29 mouse cellular contexts compared by ENCODE assay signal in the genomic region with DNA sequence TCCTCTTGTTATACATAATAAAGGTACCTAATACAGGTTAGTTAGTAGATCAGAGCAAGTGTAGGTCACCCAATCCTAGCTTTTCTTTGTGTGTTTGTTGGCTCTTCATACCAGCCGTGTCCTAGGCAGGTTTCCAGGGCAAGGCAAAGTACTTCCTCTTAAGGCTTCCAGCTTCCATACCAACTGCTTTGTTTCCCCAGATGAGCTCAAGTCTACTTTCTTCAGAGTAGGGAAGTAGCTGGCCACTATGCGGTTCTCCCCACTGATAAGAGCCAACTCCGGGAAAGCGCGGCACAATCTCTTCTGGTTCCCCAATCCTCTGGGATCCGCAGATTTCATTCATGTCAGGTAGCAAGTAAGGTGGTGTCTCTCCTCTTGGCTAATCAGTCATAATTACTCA. TPM values are rescaled to one million over a fixed set of nuclear protein-coding genes. Genes with fewer than 3 reads are reported as not detected.
DNase-seq lines count a peak whose midpoint lies in the region; ATAC-seq and TF ChIP-seq lines count a peak whose summit lies in the region.
"Had no signal": no experiment of that assay in that cellular context is flagged by ENCODE, and none has a peak within 500 bp of the region (broad histone marks: within the 10 kb centered on the region; RNA-seq: fewer than 3 reads in every experiment).

No protein-coding gene starts in this region.

- no peak overlapping the region for H3K9ac ChIP-seq in liver, adult 2 months (ENCODE audit: low read depth, low read length)
- no peak overlapping the region for H3K9ac ChIP-seq in kidney, embryonic 16.5 days (replicated peaks; ENCODE audit: low read length)
- H3K9ac ChIP-seq: embryonic facial prominence, embryonic 12.5 days; embryonic facial prominence, embryonic 15.5 days; forebrain, postnatal 0 days; heart, embryonic 12.5 days; heart, embryonic 15.5 days; hindbrain, embryonic 13.5 days had no signal

- H3K4me1 ChIP-seq in liver, adult 2 months (ENCODE audit: control insufficient read depth, insufficient read depth, low read length), result no peaks in the 10 kb centered on the region; the same call in 1 of the 2 replicates
- H3K4me1 ChIP-seq in kidney, embryonic 16.5 days (ENCODE audit: insufficient read depth, low read length), result no peaks in the 10 kb centered on the region
- H3K4me1 ChIP-seq: embryonic facial prominence, embryonic 12.5 days; embryonic facial prominence, embryonic 15.5 days; heart, embryonic 15.5 days; hindbrain, embryonic 10.5 days; hindbrain, embryonic 13.5 days had no signal

- no peak for TF ChIP-seq CTCF in liver, adult 2 months (IDR thresholded peaks at IDR 0.05; ENCODE audit: low read depth, low read length)

- H3K79me2 ChIP-seq in liver, adult 2 months (ENCODE audit: control insufficient read depth, insufficient read depth, low read length), result no peaks in the 10 kb centered on the region

- no peak overlapping the region for H3K4me3 ChIP-seq in liver, adult 2 months (ENCODE audit: insufficient read depth, low read depth, low read length)
- H3K4me3 ChIP-seq in kidney, embryonic 16.5 days (ENCODE audit: low read length), result no peak overlapping the region
- H3K4me3 ChIP-seq: embryonic facial prominence, embryonic 12.5 days; embryonic facial prominence, embryonic 15.5 days; gastrocnemius, adult 2 months; heart, embryonic 12.5 days; heart, embryonic 15.5 days; hindbrain, embryonic 10.5 days; hindbrain, embryonic 13.5 days had no signal

- no peak overlapping the region for H3K27ac ChIP-seq in liver, adult 2 months (replicated peaks; ENCODE audit: insufficient read depth, low read depth, low read length)
- H3K27ac ChIP-seq in kidney, embryonic 16.5 days (ENCODE audit: low read length), result no peak overlapping the region
- H3K27ac ChIP-seq: embryonic facial prominence, embryonic 12.5 days; embryonic facial prominence, embryonic 15.5 days; gastrocnemius, adult 2 months; heart, embryonic 15.5 days; hindbrain, embryonic 10.5 days; hindbrain, embryonic 13.5 days had no signal

- H3K27me3 ChIP-seq in liver, adult 2 months (ENCODE audit: control insufficient read depth, insufficient read depth, low read length), result no peaks in the 10 kb centered on the region
- H3K27me3 ChIP-seq in kidney, embryonic 16.5 days (ENCODE audit: insufficient read depth, low read length), result no peaks in the 10 kb centered on the region
- H3K27me3 ChIP-seq: embryonic facial prominence, embryonic 12.5 days; embryonic facial prominence, embryonic 15.5 days; heart, embryonic 12.5 days; heart, embryonic 15.5 days; hindbrain, embryonic 13.5 days had no signal

- no peaks in the 10 kb centered on the region for H3K36me3 ChIP-seq in liver, adult 2 months (ENCODE audit: control insufficient read depth, insufficient read depth, low read length)
- peaks cover 30% of the 10 kb centered on the region for H3K36me3 ChIP-seq in kidney, embryonic 16.5 days (ENCODE audit: insufficient read depth, low read length)

- H3K4me2 ChIP-seq in kidney, embryonic 16.5 days (replicated peaks; ENCODE audit: low read depth, low read length), result no peak overlapping the region
- H3K4me2 ChIP-seq: embryonic facial prominence, embryonic 12.5 days; embryonic facial prominence, embryonic 15.5 days; heart, embryonic 12.5 days; heart, embryonic 15.5 days; hindbrain, embryonic 13.5 days had no signal

- 82% methylated on average over 6 of the region's 6 CpGs for WGBS in liver, adult 2 months
- WGBS in kidney, embryonic 16.5 days, result 95% methylated on average over 6 of the region's 6 CpGs

- ATAC-seq in granulocyte monocyte progenitor cell, adult 5-6 weeks (replicated peaks; ENCODE audit: poor library complexity, severe bottlenecking), result peak; percentile 71
- ATAC-seq in megakaryocyte progenitor cell, adult 5-6 weeks (replicated peaks; ENCODE audit: poor library complexity), result peak; percentile 57; the same call in 1 of the 2 replicates
- ATAC-seq in kidney, embryonic 16.5 days (ENCODE audit: low FRiP score, low TSS enrichment), result no peak
- ATAC-seq: forebrain, embryonic 14.5 days; forebrain, postnatal 0 days; hindbrain, embryonic 16.5 days had no signal

- peak; percentile 9 for DNase-seq in liver, adult 2 months (ENCODE audit: extremely low read depth, low read depth, low spot score)
- DNase-seq in liver (no peak), ZHBTc4 (ENCODE audit: low read depth, low spot score) (peak; percentile 26)
- no peak for DNase-seq in Muller cell, postnatal 12 days (ENCODE audit: inconsistent ontology term)
- no peak for DNase-seq in right cerebral cortex, postnatal 25 days
- DNase-seq: adrenal gland, postnatal 10 days; adrenal gland, postnatal 36 days; cerebellum, adult 11 months; cerebellum, adult 2 months; cerebellum, postnatal 10 days; cerebellum, postnatal 36 days; forebrain, postnatal 0 days; gastrocnemius, adult 2 months; gastrocnemius, postnatal 14 days; heart, adult 18-20 months; heart, postnatal 10 days; heart, postnatal 36 days had no signal

- no peaks in the 10 kb centered on the region for H3K9me3 ChIP-seq in kidney, embryonic 16.5 days (ENCODE audit: low read length)
- H3K9me3 ChIP-seq: embryonic facial prominence, embryonic 12.5 days; embryonic facial prominence, embryonic 15.5 days; heart, embryonic 12.5 days; heart, embryonic 15.5 days; hindbrain, embryonic 10.5 days; hindbrain, embryonic 13.5 days had no signal

- TF ChIP-seq POLR2A in liver, adult 2 months (IDR thresholded peaks at IDR 0.05; ENCODE audit: extremely low read depth, insufficient read depth, low read length), result no peak

RNA-seq across cellular contexts. Expression of a gene that starts 34.1 kb away (rescaled TPM):
- not detected in 2 replicates for total RNA-seq in liver, adult 2 months (2014; rRNA removed)
- polyA plus RNA-seq in liver, adult 2 months (2012; rRNA removed), result not detected in 2 replicates
- total RNA-seq in granulocyte monocyte progenitor cell, adult 5-6 weeks (2014; fragmentation: Nextera tagmentation), result not detected in 2 replicates
- total RNA-seq in granulocyte monocyte progenitor cell, adult 5-6 weeks (2017), result not detected in 2 replicates
- total RNA-seq in megakaryocyte progenitor cell, adult 5-6 weeks (2015), result not detected in 2 replicates
- total RNA-seq in megakaryocyte progenitor cell, adult 5-6 weeks (2017), result 0.24 TPM in 1 of 2 replicates, not detected in the other
- not detected in 2 replicates for polyA plus RNA-seq in kidney, embryonic 16.5 days (2015; fragmentation: Nextera tagmentation; extraction: Ambion mirVana)
- total RNA-seq: adrenal gland, postnatal 36 days; gastrocnemius, adult 2 months; heart, adult 18-20 months; heart, postnatal 10 days; heart, postnatal 36 days had no signal
- polyA plus RNA-seq: embryonic facial prominence, embryonic 12.5 days; forebrain, embryonic 11.5 days; heart, embryonic 12.5 days; heart, embryonic 15.5 days had no signal

Comparison
In these comparisons a context has a peak if more than half of its experiments do, and no peak if none do; other contexts are left out.
1. DNase-seq: peak in liver, adult 2 months (single experiment) and ZHBTc4 (single experiment); none in liver (single experiment), Muller cell, postnatal 12 days (single experiment) and right cerebral cortex, postnatal 25 days (single experiment).